Mouse (Mus musculus) spleen, postnatal 10 days (tissue): ENCODE data around the gene Map3k3.

Experiments
- DNase-seq, 2 experiments: peaks; one replicate each; pipeline ENCODE4 v3.0.0; 2021 to 2022; ENCODE audit warnings: low spot score in 2 of 2

The Map3k3 gene

GRCm38 (mm10) chr11:106158081-106158929 is 73.9 kb downstream of the Map3k3 start:
- peak in 1 of 2 experiments; percentile 58 for DNase-seq

GRCm38 (mm10) chr11:106158930-106159215 is 74.5 kb downstream of the Map3k3 start:
- DNase-seq, result no peak

DNA sequence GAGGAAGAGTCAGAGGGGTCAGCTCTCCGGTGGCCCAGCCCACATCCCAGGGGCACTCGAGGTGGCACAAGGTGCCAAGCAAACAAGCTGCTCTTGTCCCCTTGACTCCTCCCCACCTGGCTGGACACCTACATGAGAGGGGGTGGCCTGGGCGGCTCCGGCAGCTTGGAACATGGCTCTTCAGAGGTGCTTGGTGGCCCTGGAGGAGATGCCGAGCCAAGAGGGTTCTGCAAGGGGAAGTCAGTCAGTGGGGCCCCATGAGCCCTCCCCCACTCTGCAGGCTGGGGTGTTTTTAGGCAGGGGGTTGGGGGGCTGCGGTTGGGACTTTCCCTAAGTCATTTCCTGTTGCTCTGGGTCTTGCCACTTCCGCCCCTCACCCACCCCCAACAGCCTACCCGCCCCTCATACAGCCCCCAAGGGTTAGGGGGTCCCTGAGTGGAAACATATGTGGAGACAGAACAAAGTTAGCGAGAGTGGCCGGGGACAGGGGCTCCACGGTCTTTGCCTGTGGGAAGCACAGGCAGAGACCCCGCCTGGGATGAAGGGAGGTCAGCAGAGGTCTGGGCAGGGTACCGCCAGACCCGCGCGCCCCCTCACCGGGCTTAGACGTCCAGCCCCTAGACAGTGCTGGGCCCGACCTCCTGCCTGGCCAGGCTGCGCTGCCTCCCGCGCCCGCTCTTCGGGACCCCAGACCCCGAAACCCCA is 75.0 kb downstream of the Map3k3 start:
- DNase-seq, result peak; percentile 63 to 85

GRCm38 (mm10) chr11:106159921-106160840 is 75.8 kb downstream of the Map3k3 start:
- peak; percentile 66 to 81 for DNase-seq

- DNase-seq, result peak; percentile 45 to 58
These were observed 76.7 kb downstream of the Map3k3 start, which contains the start of the genes Gm10840 and Limd2 for GRCm38 (mm10) chr11:106160841-106161721. Gene Gm10840 (plus strand): TSS chr11:106160850. Gene Limd2 (minus strand): TSS chr11:106160860.

DNA sequence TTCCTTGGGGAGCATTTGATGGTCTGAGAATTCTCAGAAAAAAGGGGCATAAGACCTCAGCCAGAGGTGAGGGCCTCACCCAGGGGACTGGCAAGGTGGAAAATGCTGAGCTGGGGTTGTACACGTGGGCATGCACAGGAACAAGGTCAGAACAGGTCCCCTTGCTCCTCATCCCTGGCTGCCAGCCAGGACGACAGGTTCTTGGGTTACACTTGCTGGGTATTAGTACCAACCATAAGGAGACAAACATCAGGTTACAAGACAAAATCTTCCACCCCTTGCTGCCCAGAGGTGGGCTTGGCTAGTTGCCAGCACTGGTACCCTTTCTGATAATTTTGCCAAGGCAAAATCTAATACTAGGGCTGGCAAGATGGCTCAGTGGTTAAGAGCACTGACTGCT is 77.8 kb downstream of the Map3k3 start:
- no peak for DNase-seq

GRCm38 (mm10) chr11:106163546-106163945 is 79.1 kb downstream of the Map3k3 start:
- no peak for DNase-seq

- no peak for DNase-seq
These were observed 80.3 kb downstream of the Map3k3 start for GRCm38 (mm10) chr11:106164601-106165180.

- no peak for DNase-seq
These were observed 83.0 kb downstream of the Map3k3 start for GRCm38 (mm10) chr11:106167435-106167834.

DNA sequence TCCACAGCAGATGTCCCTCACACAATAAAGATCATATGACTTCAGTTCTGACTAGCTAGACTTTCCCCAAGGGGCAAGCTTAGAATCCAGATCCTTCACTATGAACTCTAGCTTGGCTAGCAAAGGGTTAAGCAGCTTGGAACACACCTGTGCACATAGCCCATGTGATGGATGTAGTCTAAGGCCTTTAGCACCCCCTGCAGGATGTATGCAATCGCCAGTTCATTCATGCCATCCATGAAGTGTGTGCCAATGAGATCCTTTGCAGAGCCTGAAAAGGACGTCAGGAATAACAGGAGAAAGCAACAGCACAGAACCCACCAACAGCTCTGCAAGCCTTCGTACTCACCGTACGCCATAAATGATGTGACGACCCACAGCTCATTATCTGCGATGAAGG is 86.4 kb downstream of the Map3k3 start:
- DNase-seq, result peak in 1 of 2 experiments; percentile 59

DNA sequence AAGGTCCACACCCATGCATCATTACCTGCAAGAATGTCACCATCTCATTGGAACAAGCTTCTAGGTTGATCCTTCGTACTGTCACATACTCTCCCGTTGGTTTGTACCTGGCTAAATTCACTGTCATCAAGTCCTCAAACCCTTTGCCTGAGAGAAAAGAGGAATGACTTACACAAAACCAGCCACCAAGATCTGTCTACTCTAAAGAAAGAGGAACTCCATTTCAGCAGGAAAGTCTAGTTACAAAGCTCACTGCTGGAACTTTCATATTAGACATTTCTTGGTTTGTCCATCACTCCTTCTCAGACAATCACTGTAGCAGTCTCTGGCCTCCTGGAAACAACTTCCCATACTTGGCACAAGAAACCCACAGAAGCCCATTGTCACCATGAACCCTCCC is 88.8 kb downstream of the Map3k3 start:
- no peak for DNase-seq

GRCm38 (mm10) chr11:106174372-106174771 is 90.0 kb downstream of the Map3k3 start:
- no peak for DNase-seq

- no peak for DNase-seq
These were observed 90.7 kb downstream of the Map3k3 start for GRCm38 (mm10) chr11:106175081-106175480.

GRCm38 (mm10) chr11:106176372-106176771 is 92.0 kb downstream of the Map3k3 start:
- no peak for DNase-seq

- DNase-seq, result no peak
These were observed 93.8 kb downstream of the Map3k3 start for GRCm38 (mm10) chr11:106178036-106178782.

- DNase-seq, result no peak
These were observed 95.5 kb downstream of the Map3k3 start for GRCm38 (mm10) chr11:106179711-106180448.

GRCm38 (mm10) chr11:106180449-106180801 is 96.0 kb downstream of the Map3k3 start:
- DNase-seq, result no peak

GRCm38 (mm10) chr11:106187326-106187725 is 102.9 kb downstream of the Map3k3 start:
- no peak for DNase-seq

DNA sequence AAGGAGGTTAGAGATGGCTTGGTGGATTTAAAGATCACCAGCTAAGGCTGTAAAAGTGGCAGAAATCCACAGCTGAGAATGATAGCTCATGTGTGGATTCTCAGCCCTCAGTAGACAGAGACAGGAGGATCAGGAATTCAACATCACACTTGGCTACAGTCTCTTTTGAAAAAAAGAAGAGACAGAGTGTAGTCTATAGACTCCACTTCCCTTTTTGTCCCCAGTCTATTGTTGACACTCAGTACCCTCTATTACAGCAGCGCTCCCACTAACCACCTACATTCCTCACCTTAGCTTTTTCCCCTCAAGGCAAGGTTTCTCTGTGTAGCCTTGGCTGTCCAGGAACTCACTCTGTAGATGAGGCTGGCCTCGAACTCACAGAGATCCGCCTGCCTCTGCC is 107.3 kb downstream of the Map3k3 start:
- no peak for DNase-seq
